Mouse (Mus musculus) layer of hippocampus, adult 11-12 months (tissue): Measurements from ENCODE around the gene Ston1.

Experiments
- DNase-seq: peaks from one replicate; pipeline ENCODE4 v3.0.0; 2022; ENCODE audit warnings: low spot score

The Ston1 gene

DNA sequence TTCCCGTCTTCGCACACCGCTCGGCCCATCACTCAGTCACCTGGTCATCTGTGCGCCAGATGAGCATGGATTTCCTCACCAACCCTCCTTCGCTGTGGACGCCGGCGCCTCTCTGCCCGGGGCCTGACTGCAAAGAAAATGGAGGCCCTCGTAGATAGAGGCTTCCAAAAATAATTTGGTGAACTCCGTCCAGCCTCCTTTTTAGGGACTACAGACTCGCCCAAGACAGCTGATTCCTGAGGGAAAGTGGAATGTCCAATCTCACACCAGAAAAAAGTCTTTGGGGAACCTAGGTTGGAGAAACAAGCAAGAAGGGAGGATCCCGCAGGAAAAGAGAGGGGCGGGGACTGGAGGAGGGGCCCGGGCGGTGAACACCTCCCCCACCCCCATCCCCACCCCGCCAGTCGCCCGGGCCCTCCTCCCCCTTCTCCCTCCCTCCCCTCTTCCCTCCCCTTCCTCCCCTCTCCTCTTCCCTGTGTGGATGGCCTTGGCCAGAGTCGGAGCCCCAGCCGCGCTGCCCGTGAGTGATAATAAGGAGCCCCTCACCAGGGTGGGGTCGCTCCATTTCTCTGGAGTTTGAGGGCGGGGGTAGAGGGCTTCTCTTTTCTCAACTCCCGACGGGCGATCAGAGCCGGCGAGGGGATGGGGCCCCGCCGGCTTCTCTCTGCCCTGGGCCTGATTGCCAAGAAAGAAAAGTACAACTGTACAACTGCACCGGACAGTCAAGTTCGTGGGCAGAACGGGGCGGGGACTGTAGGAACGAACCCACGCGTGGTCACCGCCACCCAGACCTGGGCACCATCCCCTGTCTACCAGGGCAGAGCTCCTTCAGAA, at the start of gene Ston1:
Gene Ston1, plus strand, starts transcription at position 463 of the 834 bp plus-strand sequence.
- no peak for DNase-seq

DNA sequence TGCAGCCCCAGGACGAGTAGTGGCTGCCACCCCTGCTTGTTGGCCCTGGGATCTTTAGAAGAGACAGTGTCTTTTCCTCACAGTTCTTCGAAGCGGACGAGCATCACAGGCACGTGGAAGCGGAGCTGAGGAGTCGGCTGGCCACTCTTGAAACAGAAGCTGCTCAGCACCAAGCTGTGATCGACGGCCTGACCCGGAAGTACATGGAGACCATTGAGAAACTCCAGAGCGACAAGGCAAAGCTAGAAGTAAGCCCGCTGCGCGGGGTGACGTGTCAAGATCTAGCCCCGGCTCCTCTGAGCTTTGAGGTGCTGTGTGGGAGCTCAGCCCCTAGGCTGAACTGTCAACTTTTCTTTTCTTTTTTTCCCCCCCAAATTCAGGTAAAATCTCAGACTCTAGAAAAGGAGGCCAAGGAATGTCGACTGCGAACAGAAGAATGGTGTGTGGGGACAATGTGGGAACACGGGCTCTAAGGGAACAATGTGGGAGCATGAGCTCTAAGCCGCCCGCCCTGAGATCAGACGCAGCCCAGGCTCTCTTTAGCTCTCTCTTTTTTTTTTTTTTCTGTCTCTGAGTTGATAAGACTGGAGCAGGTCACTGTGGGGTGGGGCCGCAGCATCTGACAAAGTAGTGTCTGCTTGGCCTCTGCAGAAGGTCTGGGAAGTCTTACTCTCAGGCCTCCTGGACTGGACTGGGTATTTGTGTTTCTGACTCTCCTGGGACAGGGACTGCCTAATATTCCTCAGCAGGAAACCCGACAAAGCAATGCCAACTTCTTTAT, 47.9 kb upstream of the Ston1 start:
- no peak for DNase-seq

DNA sequence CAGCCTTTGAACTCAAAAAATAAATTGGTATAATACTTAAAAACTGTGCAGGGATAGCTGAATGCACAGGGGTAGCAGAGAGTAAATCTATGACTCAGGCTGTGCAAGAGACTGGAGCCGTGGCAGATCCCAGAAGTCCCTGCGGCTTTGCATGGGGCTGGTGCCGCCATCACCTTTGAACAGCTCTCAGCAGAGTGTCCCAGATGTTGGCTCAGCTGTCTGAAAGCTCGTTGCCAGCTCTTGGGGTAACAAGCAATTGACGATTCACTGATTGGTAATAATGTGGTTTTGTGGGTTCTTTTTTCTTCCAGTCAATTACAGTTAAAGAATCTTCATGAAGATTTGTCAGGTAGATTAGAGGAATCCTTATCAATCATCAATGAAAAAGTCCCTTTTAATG, 47.1 kb upstream of the Ston1 start:
- DNase-seq = no peak

DNA sequence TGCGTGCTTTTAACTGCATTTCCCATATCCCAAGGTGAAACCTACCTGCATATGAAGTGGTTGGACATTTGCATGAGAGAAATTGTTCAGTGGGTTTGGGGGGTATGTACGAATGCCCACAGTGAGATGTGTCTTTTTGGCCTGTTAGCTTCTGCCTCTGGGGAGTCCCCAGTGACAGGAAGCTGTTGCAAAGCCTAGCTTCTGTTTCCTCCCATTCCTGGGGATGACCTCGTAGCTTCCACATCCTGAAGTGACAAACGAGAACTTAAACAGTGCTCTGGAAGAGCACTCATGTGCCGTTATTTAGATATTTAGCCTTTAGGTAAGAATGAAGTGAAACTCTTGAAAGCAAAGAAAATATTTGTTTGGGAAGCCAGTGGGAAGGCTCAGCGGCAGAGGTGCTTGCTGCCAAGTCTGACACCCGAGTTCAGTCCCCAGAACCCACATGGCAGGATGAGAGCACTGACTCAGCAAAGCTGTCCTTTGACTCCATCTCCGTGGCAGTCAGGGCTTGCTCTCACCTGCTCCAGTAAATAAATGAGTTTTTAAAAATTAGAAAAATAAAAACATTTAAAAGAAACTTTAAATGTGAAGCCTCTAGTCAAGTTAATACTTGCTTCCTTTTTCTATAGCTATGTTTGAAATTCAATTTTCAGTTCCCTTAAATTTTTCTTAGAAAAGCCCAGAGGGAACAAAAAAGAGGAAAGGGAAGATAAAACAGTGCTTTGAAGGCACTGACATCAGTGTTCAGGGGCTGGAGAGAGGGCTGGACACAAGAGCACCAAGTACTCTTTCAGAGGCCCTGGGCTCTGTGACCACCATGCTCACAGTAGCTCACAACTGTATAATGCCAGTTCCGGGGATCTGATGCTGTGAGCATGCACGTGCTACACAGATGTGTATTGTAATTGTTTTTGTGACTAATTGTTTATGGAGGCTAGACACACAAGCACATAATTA, 46.2 kb upstream of the Ston1 start:
- DNase-seq = no peak

DNA sequence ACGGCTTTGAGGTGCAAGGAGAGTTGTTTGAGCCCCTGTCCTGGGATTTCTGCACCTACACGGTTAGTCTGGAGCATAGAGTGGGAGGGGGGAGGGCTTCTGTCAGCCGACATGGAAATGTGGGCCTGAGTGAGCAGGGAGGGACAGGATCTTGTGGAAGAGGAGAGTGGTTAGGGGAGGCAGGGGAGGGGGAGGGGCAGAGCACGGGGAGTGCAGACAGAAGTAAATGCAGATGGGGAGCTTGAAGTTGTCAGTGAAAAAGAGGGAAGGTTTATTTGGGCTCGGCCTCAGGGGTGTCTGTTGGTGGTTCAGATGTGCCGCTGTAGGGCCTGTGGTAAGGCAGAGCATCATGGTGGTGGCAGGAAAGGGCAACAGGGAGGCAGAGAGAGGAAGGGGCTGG, 44.9 kb upstream of the Ston1 start:
- DNase-seq = no peak

DNA sequence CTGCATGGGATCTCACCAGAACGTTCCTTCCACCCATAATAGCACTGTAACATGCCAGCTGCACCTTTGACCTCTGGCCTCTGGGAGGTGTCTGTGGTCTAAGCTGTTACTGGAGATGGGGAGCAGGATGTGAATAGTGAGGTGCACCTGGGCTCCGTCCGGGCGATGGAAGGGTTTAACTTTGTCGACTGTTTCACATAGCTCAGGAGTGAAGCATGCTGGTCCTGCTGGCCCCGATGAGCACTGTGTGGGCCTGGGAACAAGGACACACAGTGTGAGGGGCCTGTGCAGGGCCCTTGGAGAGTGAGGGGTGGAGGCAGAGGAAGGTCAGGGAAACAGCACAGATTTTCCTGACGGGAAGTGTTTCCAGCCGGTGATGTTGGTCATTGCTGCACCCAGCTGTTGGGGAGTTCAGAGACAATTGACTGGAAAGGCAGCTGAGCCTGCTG, 44.5 kb upstream of the Ston1 start:
- DNase-seq = no peak

DNA sequence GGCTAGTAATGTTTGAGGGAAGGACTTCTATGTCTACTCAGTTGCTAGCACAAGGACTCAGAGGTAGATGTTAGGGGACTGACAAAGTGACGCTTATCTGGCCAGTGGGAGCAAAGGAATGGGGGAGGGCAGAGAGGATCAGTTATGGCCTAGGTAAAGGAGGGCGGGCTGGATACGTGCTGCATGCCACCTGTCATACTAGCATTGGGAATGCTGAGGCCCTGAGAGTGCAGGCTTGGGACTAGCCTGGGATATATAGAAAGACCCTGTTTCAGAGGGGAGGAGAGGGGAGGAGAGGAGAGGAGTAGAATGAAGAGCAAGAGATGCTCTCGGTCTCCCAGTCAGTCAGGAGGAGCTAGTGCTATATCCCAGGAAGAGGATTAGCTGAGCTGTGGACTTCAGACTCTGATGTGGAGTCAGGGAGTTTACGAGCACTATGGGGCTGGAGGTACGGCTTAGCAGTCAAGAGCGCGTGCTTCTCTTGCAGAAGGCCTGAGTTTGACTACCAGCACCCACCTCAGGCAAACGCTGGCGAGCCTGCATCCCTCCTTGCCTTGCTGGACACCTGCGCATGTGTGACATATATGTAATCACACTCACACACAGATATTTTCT, 43.9 kb upstream of the Ston1 start:
- DNase-seq = no peak

DNA sequence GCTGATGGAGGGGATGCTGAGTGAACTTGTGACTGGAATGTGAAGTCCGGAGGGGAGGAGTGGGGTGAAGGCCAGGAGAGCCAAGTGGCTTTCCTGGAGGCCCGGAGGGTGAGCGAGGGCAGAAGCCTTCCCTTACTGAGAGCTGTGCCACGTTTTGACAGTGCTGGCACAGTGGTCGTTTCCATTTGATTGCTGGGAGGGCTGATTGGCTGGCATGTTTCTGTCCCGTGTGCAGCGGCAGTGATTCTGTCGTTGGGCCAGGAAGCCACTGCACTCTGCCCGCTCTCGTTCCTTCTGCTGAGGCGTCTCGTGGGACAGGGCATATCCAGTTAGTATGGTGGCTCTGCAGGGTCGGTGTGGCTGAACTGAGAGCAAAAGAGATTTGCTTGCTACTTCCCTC, 41.3 kb upstream of the Ston1 start:
- DNase-seq = no peak

DNA sequence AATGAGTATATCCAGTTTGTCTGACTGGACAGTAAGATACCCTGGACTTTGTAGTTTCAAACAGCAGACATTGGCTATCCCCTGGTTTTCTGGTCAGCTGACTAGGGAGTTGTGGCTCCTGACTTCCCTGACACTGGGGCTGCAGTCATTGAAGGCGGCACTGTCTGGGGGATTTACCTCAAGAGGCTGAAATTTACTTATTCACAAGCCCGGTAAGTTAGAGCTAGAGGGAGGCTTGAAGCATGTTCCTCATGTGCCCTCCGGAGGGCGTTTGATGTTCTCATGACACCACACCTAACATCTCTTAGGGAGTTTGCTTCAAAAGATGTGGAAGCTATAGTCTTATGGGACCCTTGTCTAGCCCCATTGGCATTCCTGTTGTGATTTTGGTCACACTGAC, 40.8 kb upstream of the Ston1 start:
- DNase-seq = no peak

DNA sequence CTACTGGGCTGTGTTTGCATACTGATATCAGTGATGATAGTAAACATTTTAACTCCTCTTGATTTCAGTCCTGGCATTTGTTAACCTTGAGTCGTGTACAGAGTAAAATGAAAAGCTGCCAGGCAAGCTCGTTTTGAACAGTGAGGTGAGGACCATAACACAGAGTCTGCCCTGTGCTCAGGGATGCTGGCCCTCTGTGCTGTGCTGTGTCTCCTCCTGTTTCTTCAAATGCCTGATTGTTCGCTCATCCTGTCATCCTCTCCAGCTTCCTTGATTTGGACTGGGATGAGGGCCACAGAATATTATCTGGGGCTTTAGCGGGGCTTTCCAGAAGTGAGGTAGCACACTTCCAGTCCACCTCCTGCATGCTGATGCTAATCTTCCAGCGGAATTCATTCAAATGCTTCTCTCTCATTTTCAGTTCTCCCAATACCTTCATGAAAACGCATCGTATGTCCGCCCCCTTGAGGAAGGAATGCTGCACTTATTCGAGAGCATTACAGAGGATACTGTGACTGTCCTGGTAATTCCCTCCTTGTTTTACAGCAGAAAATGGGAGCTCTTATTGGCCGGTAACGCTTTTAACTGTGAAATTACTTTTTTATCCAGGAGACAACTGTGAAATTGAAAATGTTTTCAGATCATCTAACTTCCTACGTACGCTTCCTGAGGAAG, 39.2 kb upstream of the Ston1 start:
- peak; percentile 79 for DNase-seq

DNA sequence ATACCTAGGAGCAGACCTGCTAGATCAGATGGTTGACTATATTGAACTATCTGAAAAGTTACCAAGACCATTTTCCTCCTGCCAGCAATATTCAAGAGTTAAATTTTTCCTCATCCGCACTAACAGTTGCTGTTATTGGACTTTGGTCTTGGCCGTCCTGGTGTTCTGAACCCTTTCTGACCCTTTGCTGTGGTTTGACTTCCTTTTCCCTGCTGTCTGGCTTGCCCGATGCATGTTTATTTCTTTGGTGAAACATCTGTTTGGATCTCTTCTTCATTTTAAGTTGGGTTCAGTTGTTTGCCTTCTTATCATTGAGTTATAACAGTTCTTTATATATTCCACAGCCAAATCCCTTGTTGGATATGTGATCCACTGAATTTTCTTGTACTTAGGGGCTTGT, 33.9 kb upstream of the Ston1 start:
- no peak for DNase-seq

DNA sequence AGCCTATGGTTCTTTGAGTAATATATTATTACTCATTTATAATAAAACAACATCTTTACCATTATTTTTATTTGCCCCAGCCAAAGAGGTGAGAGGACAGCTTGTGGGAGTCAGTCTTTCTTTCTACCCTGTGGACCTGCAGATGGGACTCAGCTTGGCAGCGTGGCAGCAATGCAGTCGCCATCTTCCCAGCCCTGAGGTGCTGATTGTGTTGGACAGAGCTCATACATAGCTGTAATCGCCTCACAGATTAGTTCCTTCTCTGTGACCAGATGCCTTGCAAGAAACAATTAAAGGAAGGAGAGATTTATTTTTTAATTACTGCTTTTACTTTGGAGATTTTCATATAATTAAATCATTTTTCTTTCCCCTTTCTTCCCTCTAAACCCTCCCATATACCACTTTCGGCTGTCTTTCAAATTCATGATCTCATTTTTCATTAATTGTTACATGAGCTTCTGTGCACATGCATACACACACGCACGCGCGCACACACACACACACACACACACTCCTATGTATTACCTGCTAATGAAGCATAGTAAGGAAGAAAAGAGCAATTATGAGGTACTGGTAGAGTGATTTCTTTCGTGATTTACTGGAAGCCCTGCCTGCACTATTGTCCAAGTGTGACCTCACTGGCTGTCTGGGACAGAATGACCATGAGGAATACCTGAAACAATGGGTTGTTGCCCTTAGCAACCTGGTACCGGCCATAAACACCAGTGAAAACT, 27.5 kb upstream of the Ston1 start:
- no peak for DNase-seq

DNA sequence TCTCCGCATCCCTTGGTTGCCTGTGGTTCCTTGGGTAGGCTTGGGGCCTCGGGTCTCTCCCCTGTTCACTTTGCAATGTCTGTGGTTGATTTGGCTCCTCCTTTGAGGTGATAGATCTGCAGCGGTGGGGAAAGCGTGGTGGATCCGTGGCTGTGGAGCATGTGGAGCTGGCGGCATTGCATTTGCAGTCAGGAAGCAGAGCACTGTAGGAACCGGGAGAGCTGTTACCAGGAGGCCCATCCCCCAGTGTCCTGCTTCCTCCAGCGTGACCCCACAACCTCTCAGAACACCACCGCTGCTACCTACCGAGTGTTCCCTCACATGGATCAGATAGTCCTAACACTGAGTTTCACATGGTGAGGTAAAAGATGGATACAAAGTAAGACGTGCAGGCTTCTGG, 26.7 kb upstream of the Ston1 start:
- no peak for DNase-seq

DNA sequence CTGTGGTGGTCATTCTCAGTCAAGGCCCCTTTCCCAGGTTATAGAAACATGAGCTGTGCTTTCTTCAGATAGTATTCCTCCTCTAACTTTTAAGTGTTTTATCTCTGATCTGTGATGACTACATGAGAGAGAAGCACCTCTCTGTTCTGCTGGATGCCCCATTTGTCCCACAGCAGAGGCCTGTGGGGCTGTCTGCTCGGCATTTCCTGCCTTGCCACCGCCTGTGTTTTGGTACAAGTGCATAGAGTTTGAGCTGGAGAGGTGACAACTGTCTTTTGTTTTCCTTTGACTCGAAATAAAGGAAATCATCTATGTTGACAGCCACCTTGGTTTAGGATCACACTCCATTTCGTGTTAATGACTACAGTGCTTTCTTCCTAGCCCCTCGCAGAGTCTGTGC, 22.7 kb upstream of the Ston1 start:
- DNase-seq = no peak

DNA sequence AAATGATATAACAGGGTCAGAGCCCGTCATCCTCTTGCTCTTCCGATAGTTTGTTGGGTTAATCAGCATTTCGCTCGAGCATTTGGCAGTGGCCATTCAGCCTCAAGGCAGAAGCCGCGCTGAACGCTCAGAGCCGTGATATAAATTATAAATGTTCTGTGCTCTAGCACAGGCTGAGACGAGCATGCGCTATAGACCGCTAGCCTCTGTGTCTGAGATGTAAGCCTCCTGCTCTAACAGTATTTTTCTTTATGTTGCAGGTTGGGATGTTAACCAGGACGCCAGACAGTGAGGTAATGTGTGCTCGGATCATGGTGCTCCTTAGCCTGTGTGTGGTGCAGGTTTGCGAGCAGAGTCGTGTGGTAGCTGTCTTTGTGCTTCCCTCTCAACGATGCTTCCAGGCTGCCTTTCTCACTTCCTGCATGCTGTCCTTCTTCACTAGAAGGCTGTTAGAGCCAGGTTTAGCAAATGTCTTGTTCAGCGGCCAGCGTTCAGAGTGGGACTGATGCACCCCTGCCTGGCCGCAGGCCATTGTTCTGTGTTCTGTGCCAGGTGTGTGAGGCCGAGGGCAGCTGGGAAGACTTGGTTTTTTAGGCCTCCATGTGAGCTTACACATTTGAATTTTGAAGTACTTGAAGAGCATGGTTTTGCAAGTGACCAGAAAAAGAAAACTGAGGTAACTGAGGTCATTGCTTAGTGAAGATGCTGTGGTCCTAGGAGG, 18.8 kb upstream of the Ston1 start:
- no peak for DNase-seq

DNA sequence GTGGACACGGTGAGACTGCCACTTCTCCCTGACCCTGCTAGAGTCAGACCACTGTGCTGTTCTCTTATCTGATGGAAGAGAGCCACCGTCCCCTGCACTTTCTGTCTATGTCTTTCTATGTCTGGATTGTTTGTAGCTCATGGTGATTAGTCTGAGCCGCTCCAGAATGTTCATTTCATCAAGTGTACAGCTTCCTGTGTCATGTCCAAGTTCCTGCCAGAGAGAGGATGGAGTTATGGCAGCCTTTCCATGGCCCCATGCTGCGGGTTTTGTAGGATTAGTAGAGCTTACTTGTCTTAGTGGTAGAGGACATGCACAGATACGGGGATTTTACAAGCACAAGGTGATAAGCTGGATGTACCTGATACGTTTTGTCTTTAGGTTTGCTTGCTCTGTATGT, 16.9 kb upstream of the Ston1 start:
- no peak for DNase-seq

DNA sequence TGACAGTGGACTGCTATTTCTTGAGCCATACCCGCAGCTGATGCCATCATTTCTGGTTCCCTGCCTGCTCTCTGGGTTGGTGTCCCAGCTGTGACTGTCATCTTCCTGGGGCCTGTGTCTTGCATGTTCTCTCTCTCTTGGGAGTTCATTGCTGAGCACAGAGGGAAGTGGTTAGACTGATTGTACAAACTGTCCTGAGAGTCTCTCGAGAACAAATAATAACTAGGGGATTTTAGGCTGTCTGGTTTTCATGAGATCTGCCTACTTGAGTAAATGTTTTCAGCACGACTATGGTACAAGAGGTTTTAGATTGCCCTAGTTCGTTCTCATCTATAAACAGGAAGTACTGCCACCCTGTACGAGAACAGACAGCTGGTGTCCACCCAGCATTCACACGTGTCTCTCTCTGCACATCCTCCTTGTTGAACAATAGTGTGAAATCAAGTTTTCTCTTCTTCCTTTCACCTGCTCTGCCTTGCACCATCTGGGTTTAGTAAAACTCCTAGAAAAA, 15.9 kb upstream of the Ston1 start:
- DNase-seq = no peak

DNA sequence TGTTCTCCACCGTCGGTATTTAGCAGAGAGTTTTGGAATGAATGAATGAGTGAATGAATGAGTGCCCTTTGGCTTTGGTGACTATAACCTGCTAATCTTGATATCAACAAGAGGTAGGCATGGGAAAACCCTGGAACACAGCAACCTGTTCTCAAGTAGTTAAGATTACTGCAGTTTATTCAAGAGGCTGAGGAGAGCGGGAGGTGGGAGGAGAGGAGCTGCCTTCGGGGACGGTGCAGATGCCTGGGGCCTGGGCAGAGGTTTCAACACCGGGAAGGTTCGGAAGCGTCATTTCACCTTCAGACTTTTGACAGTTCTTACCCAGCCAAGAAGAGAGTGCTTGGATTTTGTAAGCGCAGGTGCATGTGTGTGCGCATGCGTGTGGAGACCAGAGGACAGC, 14.5 kb upstream of the Ston1 start:
- DNase-seq = no peak

DNA sequence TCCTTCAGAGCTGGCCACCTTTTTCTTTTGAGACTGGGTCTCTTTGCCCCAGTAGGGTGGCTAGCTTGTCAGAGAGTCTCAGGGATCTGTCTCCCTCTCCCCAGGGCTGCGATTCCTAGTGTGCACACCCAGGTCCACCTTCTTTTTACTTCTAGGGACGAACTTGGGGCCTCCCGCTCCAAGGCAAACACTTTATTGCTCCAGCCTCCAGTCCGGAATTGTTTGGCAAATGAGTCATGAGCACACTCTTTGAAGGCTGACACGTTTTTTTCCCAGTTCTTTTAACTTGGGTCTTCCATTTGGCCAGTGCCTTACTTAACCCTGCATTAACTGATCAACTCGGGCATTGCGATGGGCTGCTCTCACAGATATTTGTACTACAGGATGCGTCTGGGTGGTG, 14.1 kb upstream of the Ston1 start:
- no peak for DNase-seq

DNA sequence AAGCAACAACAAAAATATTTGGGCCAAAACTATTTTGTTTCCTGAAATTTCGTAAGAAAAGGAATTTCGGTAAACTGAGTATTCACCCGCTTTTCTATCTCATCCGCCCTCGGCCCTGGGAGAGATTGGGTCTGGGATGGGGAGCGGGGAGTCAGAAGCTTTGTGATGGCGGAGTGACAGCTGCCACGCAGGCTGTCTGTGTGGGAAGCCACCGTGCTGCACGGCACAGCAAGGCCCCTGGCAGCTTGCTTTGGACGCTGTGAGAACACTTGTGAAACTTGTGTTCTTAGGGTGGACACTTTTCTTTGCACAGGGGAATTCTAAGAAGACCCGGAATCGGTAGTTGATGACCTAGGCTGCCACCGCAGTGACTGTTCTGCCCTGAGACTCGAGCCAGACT, 10.1 kb upstream of the Ston1 start:
- no peak for DNase-seq
